Mouse (Mus musculus) bone marrow, adult 2 months (tissue): ENCODE measurements at regions not wholly inside any gene's neighbourhood (a gene's known extent, or its start where the extent isn't known, plus 50 kb on each side); places are given as distances from the start of the nearest gene placed in this dataset.

Experiments used
- H3K27ac ChIP-seq: fragments of 200-500 bp; 2 replicates; pipeline ENCODE4 v1.5.1; 2012; ENCODE audit warnings: low read depth, mild to moderate bottlenecking, control low read depth, inconsistent platforms, low read length; ENCODE audit not compliant: control insufficient read depth, poor library complexity, insufficient read depth
- H3K4me1 ChIP-seq: fragments of 200-500 bp; 2 replicates; pipeline ENCODE4 v1.6.1; 2011; ENCODE audit warnings: low read length; ENCODE audit not compliant: control insufficient read depth, insufficient read depth
- H3K4me3 ChIP-seq: fragments of 200-500 bp; replicated peaks from 2 replicates; pipeline ENCODE3; 2011; ENCODE audit warnings: mild to moderate bottlenecking, low read depth, low read length, control low read depth; ENCODE audit not compliant: control insufficient read depth
- CTCF ChIP-seq: fragments of 200-500 bp; IDR thresholded peaks from 2 replicates; pipeline ENCODE4 v1.5.1; 2011; ENCODE audit warnings: low read length, control low read depth; ENCODE audit not compliant: control insufficient read depth, insufficient read depth
- POLR2A ChIP-seq: fragments of 200-500 bp; IDR thresholded peaks from 2 replicates; pipeline ENCODE4 v1.6.1; 2011; ENCODE audit warnings: low read depth, mild to moderate bottlenecking, control low read depth, low read length, borderline replicate concordance; ENCODE audit not compliant: control insufficient read depth
- WGBS: fragments of 180-500 bp; shearing (Covaris S2); methylation state at CpG from one replicate; pipeline ENCODE4 v1.1.7; 2018; 5-methylcytosine and 5-hydroxymethylcytosine counted together

- no peak overlapping the region for H3K4me3 ChIP-seq
Observed at GRCm38 (mm10) chr10:37667031-37667745, 528.5 kb upstream of the Marcks start.

GRCm38 (mm10) chr10:37666535-37666934 lies 527.8 kb upstream of the Marcks start:
- TF ChIP-seq POLR2A (no peak), CTCF (no peak)
- Histone ChIP-seq H3K4me3 (no peak overlapping the region), H3K4me1 (no peaks in the 10 kb centered on the region), H3K27ac (no peak overlapping the region)
- WGBS = 85% methylated on average over 2 of the region's 2 CpGs

More at GRCm38 (mm10) chr10:37667031-37667745, 528.5 kb upstream of the Marcks start:
- no peaks in the 10 kb centered on the region for H3K4me1 ChIP-seq
- 72% methylated on average over 7 of the region's 7 CpGs for WGBS
- no peak overlapping the region for H3K27ac ChIP-seq
- TF ChIP-seq CTCF (no peak), POLR2A (no peak)

GRCm38 (mm10) chr10:37637001-37637562 lies 498.4 kb upstream of the Marcks start:
- no peak overlapping the region for H3K4me3 ChIP-seq
- H3K27ac ChIP-seq = no peak overlapping the region
- TF ChIP-seq POLR2A (no peak), CTCF (no peak)
- WGBS = 80% methylated on average over 7 of the region's 7 CpGs
- H3K4me1 ChIP-seq = no peaks in the 10 kb centered on the region

DNA sequence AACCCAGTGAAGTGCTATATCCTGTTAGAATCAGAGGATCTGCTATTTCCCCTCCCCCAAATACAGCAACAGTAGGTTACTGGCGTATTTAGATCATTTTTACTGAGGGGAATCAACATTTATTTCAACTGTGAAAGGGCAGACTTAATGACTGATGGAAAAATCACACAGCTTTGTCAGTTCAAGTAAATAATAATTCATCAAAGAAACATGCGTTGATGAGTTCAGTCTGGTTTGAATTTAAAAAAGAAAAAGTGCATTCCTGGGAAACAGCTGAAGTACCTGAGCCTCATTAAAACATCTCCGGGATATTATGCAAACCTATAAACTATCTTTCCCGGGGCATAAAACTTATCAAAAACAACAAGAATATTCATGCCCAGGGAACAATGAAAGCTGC lies 497.7 kb upstream of the Marcks start:
- Histone ChIP-seq H3K27ac (no peak overlapping the region), H3K4me1 (no peaks in the 10 kb centered on the region), H3K4me3 (no peak overlapping the region)
- 79% methylated on average over 4 of the region's 4 CpGs for WGBS
- no peak for TF ChIP-seq CTCF
- no peak for TF ChIP-seq POLR2A

DNA sequence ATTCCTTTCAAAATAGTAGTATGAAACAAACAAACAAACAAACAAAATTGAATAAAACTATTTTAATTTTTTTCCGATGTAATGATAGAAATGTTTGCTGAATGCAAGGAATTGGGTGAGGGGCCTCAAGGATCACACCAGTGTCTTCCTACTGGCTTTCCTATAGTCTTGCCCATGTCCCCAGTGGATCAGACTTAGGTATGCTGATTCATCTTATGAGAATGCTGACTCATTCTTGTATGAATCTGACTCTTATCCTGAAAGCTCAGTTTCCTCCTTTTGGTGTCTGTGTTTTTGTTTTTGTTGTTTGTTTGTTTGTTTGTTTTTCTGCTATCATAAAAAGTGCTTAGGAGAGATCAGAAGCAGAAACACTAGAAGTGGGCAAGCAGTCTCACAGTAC lies 491.7 kb upstream of the Marcks start:
- 90% methylated on average over 1 of the region's 1 CpGs for WGBS
- Histone ChIP-seq H3K4me3 (no peak overlapping the region), H3K27ac (no peak overlapping the region), H3K4me1 (no peaks in the 10 kb centered on the region)
- TF ChIP-seq CTCF (no peak), POLR2A (no peak)

GRCm38 (mm10) chr10:37627900-37628299 lies 489.2 kb upstream of the Marcks start:
- 76% methylated on average over 3 of the region's 3 CpGs for WGBS
- no peak for TF ChIP-seq POLR2A
- TF ChIP-seq CTCF = no peak
- Histone ChIP-seq H3K4me3 (no peak overlapping the region), H3K4me1 (no peaks in the 10 kb centered on the region), H3K27ac (no peak overlapping the region)

DNA sequence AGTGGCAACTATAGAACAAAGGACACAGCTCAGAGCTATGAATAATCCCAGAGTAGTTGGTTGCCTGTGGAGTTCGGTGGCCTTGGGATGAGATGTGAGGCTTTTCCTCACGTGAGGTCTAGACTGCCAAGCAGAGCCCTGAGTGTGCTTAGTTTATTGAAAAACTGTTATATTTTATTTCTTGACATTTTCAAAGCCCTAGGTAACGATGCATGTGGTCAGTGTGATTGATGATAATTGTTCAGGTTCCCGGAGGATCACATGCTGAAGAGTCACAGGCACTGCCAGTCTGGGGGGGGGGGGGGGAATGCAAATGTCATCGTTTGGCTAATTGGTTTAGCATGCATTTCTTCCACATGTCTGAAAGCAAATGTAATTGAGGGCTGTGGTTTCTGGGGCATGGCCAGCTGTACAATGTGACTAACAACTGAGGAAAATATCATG lies 488.1 kb upstream of the Marcks start:
- TF ChIP-seq POLR2A (no peak), CTCF (no peak)
- Histone ChIP-seq H3K27ac (no peak overlapping the region), H3K4me1 (no peaks in the 10 kb centered on the region), H3K4me3 (no peak overlapping the region)
- WGBS = 77% methylated on average over 5 of the region's 5 CpGs

DNA sequence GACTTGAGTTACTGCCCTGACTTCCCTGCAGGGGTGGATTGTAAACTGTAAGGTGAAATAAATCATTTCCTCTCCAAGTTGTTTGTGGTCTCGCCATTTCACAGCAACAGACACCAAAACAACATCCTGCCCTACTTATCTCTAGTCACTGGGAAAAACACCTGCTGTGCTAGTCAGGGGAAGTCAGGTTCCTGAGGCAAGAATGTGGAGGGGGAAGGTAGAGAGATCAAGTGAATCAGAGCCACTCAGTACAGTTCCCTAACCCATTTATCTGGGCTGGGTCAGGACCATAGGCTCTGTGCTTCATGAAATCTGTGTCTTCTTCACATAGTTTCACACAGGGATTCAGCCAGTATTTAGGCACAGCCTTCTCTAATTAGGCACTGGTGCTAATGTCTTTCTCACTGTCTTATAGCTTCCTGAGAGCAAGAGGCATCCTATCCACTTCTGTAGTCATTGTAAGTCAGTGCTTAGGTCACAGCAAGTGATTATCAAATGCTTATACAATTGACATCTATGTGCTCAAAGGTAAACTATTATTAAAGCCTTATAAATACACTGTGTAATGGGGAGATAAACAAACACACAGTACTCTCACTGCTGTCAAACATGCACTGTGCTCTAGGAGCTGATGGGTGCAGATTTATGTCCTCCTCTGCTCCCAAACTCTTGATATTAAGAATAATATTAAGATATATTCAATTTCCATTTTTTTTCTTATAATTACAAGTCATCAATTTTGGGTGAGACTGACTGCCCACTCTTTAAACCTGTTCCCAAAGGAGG lies 487.4 kb upstream of the Marcks start:
- H3K4me1 ChIP-seq = no peaks in the 10 kb centered on the region
- H3K27ac ChIP-seq = no peak overlapping the region
- TF ChIP-seq CTCF (no peak), POLR2A (no peak)
- no peak overlapping the region for H3K4me3 ChIP-seq
- 32% methylated on average over 1 of the region's 1 CpGs for WGBS
